ENCODE assay signal across 8 mouse cellular contexts in the genomic region with DNA sequence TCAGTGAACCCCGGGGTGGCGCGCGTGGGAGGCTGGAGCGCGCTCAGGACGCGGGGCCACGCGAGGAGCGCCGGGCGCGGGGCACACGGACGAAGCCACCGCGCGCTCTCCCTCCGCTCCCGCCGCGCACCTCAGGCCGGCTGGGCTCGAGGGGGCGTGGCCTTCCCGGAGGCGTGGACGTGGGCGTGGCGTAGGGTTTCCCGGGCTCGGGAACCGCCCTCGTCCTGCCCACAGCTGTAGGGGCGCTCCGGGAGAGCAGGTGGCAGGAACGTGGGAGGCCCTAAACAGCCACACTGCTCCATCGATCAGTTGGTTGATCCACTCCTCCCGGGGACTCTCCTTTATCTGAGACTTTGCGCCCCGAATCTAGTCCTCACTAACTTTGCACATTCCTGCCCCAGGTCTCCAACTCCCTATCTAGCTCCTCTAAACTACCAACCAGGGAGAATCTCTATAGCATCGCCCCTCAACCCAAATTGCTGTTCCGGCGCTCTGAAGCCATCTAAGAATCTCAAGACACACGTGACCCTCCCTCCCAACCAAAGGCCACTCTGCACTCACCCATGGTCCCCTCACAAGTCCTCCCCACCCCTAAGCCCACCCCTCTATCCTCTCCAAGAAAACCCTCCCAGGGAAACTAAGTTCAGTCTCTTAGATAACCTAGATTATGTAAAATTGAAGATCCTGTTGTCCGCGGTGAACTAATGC. TPM values are rescaled to one million over a fixed set of nuclear protein-coding genes. Genes with fewer than 3 reads are reported as not detected.
A peak's percentile ranks its signal among the peaks of the same experiment; 100 is the strongest.
DNase-seq lines count a peak whose midpoint lies in the region; ATAC-seq and TF ChIP-seq lines count a peak whose summit lies in the region.

A gene (minus strand): TSS at position 115 of the 708 bp plus-strand sequence.

- WGBS in embryonic facial prominence, embryonic 11.5 days, result under 1% methylated on average over 47 of the region's 48 CpGs
- WGBS in liver, embryonic 12.5 days (ENCODE audit: insufficient replicate concordance), result under 1% methylated on average over 48 of the region's 48 CpGs
- under 1% methylated on average over 48 of the region's 48 CpGs for WGBS in stomach, embryonic 16.5 days

- peaks cover 48% of the 10 kb centered on the region for H3K27me3 ChIP-seq in embryonic facial prominence, embryonic 11.5 days (ENCODE audit: control insufficient read depth, insufficient read depth, low read length)
- H3K27me3 ChIP-seq in liver, embryonic 12.5 days (replicated peaks), result peaks cover 55% of the 10 kb centered on the region
- peaks cover 38% of the 10 kb centered on the region for H3K27me3 ChIP-seq in stomach, embryonic 16.5 days (ENCODE audit: control insufficient read depth, insufficient read depth, low read length)

- peak within 1 kb of the TSS; percentile 40 for H3K4me3 ChIP-seq in layer of hippocampus, adult 2 months
- H3K4me3 ChIP-seq in embryonic facial prominence, embryonic 11.5 days (ENCODE audit: low read depth, low read length), result peak within 1 kb of the TSS; percentile 47
- H3K4me3 ChIP-seq in liver, embryonic 12.5 days, result peak within 1 kb of the TSS; percentile 60
- peak within 1 kb of the TSS; percentile 63 for H3K4me3 ChIP-seq in stomach, embryonic 16.5 days (replicated peaks; ENCODE audit: low read length)

- peak; percentile 34 for ATAC-seq in embryonic facial prominence, embryonic 11.5 days (replicated peaks; ENCODE audit: insufficient number of reproducible peaks, low FRiP score, low TSS enrichment, low read depth)
- ATAC-seq in liver, embryonic 12.5 days, result peak; percentile 65
- ATAC-seq in stomach, embryonic 16.5 days (ENCODE audit: insufficient read depth, low FRiP score), result peak; percentile 77

- no peaks in the 10 kb centered on the region for H3K36me3 ChIP-seq in embryonic facial prominence, embryonic 11.5 days (replicated peaks; ENCODE audit: control insufficient read depth, insufficient read depth, low read depth, low read length)
- H3K36me3 ChIP-seq in liver, embryonic 12.5 days, result no peaks in the 10 kb centered on the region
- H3K36me3 ChIP-seq in stomach, embryonic 16.5 days (ENCODE audit: control insufficient read depth, insufficient read depth, low read length), result no peaks in the 10 kb centered on the region

- H3K9me3 ChIP-seq in embryonic facial prominence, embryonic 11.5 days (replicated peaks; ENCODE audit: control insufficient read depth, low read length), result no peaks in the 10 kb centered on the region
- H3K9me3 ChIP-seq in liver, embryonic 12.5 days (replicated peaks), result no peaks in the 10 kb centered on the region
- no peaks in the 10 kb centered on the region for H3K9me3 ChIP-seq in stomach, embryonic 16.5 days (replicated peaks; ENCODE audit: control insufficient read depth, low read length)

- H3K27ac ChIP-seq in layer of hippocampus, adult 2 months, result no peak within 1 kb of the TSS
- H3K27ac ChIP-seq in embryonic facial prominence, embryonic 11.5 days (replicated peaks; ENCODE audit: low read depth, low read length), result no peak within 1 kb of the TSS
- peak within 1 kb of the TSS; percentile 76 for H3K27ac ChIP-seq in liver, embryonic 12.5 days
- no peak within 1 kb of the TSS for H3K27ac ChIP-seq in stomach, embryonic 16.5 days (ENCODE audit: low read length)

- H3K9ac ChIP-seq in embryonic facial prominence, embryonic 11.5 days (replicated peaks; ENCODE audit: low read length), result peak within 1 kb of the TSS; percentile 54
- peak within 1 kb of the TSS; percentile 77 for H3K9ac ChIP-seq in liver, embryonic 12.5 days
- peak within 1 kb of the TSS; percentile 85 for H3K9ac ChIP-seq in stomach, embryonic 16.5 days (ENCODE audit: low read length)

- H3K4me2 ChIP-seq in embryonic facial prominence, embryonic 11.5 days (ENCODE audit: low read depth, low read length), result peak within 1 kb of the TSS; percentile 97
- H3K4me2 ChIP-seq in liver, embryonic 12.5 days, result peak within 1 kb of the TSS; percentile 97
- peak within 1 kb of the TSS; percentile 100 for H3K4me2 ChIP-seq in stomach, embryonic 16.5 days (ENCODE audit: low read depth, low read length)

- peaks cover 6% of the 10 kb centered on the region for H3K4me1 ChIP-seq in embryonic facial prominence, embryonic 11.5 days (ENCODE audit: control insufficient read depth, insufficient read depth, low read length)
- peaks cover 74% of the 10 kb centered on the region for H3K4me1 ChIP-seq in liver, embryonic 12.5 days
- H3K4me1 ChIP-seq in stomach, embryonic 16.5 days (ENCODE audit: control insufficient read depth, insufficient read depth, low read length), result peaks cover 27% of the 10 kb centered on the region

- DNase-seq in layer of hippocampus, adult 2 months (ENCODE audit: low spot score in 2 of 2), result peak in 1 of 2 experiments; percentile 65
- no peak for DNase-seq in layer of hippocampus, adult 9-11 months
- DNase-seq in embryonic facial prominence, embryonic 11.5 days (ENCODE audit: low spot score), result peak; percentile 92
- DNase-seq in heart, adult 18-20 months, result peak; percentile 85 to 90
- peak; percentile 88 for DNase-seq in kidney, adult 11 months
- DNase-seq in naive thymus-derived CD4-positive, alpha-beta T cell, adult 2 months (ENCODE audit: low read depth), result peak; percentile 43

- no peak for TF ChIP-seq CTCF in layer of hippocampus, adult 2 months (conservative IDR thresholded peaks at IDR 0.05)

RNA-seq across cellular contexts. Expression of the gene that starts here (rescaled TPM):
- 1 to 10 TPM; 2.5 to 3.3 TPM for total RNA-seq in layer of hippocampus, adult 2 months (2021)
- 6.7 and 7.8 TPM in 2 replicates for polyA plus RNA-seq in embryonic facial prominence, embryonic 11.5 days (2014; fragmentation: Nextera tagmentation; extraction: Ambion mirVana)
- 10 to 100 TPM; 25.1 to 32.1 TPM for total RNA-seq in heart, adult 18-20 months (2021)
- 3.2 and 4.1 TPM in 2 replicates for polyA plus RNA-seq in liver, embryonic 12.5 days (2016; fragmentation: Nextera tagmentation; extraction: Ambion mirVana)
- 4.5 and 6.2 TPM in 2 replicates for polyA plus RNA-seq in stomach, embryonic 16.5 days (2015; fragmentation: Nextera tagmentation; extraction: Ambion mirVana)

Comparison
In these comparisons a context has a peak if more than half of its experiments do, and no peak if none do; other contexts are left out.
1. RNA of the gene that starts here (total RNA-seq): 25.1 to 32.1 TPM in heart, adult 18-20 months; 2.5 to 3.3 TPM in layer of hippocampus, adult 2 months; every median in the first group is over 4 times any median in the second.
2. Peak in every context shown above with its lines, with median percentiles within 50 percentile points of each other: H3K4me3 ChIP-seq, ATAC-seq, H3K4me2 ChIP-seq and H3K9ac ChIP-seq.